Mouse (Mus musculus) thymus, adult 2 months (tissue): ENCODE measurements around the gene Stoml1.

ENCODE experiments used
- CTCF ChIP-seq: fragments of 200-500 bp; IDR thresholded peaks from 2 replicates; pipeline ENCODE4 v1.5.1; 2012; ENCODE audit warnings: mild to moderate bottlenecking, control low read depth, low read length, moderate library complexity, borderline replicate concordance; ENCODE audit not compliant: control insufficient read depth, poor library complexity, insufficient read depth; ENCODE audit errors: extremely low read depth
- POLR2A ChIP-seq: fragments of 200-500 bp; IDR thresholded peaks from 2 replicates; pipeline ENCODE4 v1.6.1; 2012; ENCODE audit warnings: mild to moderate bottlenecking, low read length, control low read depth, moderate library complexity; ENCODE audit not compliant: control insufficient read depth, poor library complexity, insufficient read depth; ENCODE audit errors: extremely low read depth

DNA sequence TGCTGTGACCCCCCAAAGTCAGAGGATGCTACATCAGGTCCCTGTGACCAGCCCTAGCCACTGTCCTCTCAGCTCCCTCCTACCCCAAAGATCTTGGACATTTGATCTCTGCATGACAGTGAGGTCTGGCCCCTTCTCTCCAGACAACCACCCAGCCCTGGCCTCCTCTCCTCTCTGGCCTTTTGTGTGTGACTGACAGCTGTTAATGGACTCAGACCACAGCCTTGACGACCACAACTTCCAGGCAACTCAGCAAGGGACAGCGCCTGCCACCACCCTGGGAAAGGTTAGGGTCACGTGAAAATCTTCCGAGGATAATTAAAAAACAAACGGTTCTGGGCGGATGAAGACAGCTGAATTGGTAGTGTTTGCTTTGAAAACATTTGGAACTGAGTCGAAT lies 41.6 kb downstream of the Stoml1 start:
- TF ChIP-seq POLR2A (no peak), CTCF (no peak)
